Mouse (Mus musculus) liver, adult 2 months (tissue): Measurements from ENCODE around the gene Gpsm2.

ENCODE experiments used
- CTCF ChIP-seq: fragments of 200-500 bp; IDR thresholded peaks from 2 replicates; pipeline ENCODE4 v1.5.1; 2011; ENCODE audit warnings: low read depth, low read length, control low read depth
- POLR2A ChIP-seq: fragments of 200-500 bp; IDR thresholded peaks from 2 replicates; pipeline ENCODE4 v1.6.1; 2011; ENCODE audit warnings: low read length, control low read depth; ENCODE audit not compliant: insufficient read depth; ENCODE audit errors: extremely low read depth

GRCm38 (mm10) chr3:108654566-108654965, 67.5 kb downstream of the Gpsm2 start:
- TF ChIP-seq POLR2A (no peak), CTCF (no peak)
